Mouse (Mus musculus): Measurements from ENCODE around the gene Slc30a4. TPM values are rescaled to one million over a fixed set of nuclear protein-coding genes. Genes with fewer than 3 reads are reported as not detected.

Slc30a4 gene
- polyA plus RNA-seq, 1 experiment from 2014 or later = 12.9 TPM

GRCm38 (mm10) chr2:122656767-122657166, 45.7 kb downstream of the Slc30a4 start:
- no peak for ATAC-seq (replicated peaks; ENCODE audit: insufficient number of reproducible peaks, low FRiP score, low TSS enrichment, low read depth)
- WGBS = 81% methylated on average over 9 of the region's 9 CpGs
- Histone ChIP-seq H3K4me3 (ENCODE audit: low read depth, low read length) (no peak overlapping the region), H3K27me3 (ENCODE audit: control insufficient read depth, insufficient read depth, low read length) (no peaks in the 10 kb centered on the region), H3K4me2 (ENCODE audit: low read depth, low read length) (no peak overlapping the region), H3K4me1 (ENCODE audit: control insufficient read depth, insufficient read depth, low read length) (no peaks in the 10 kb centered on the region), H3K9me3 (replicated peaks; ENCODE audit: control insufficient read depth, low read length) (no peaks in the 10 kb centered on the region), H3K9ac (replicated peaks; ENCODE audit: low read length) (no peak overlapping the region), H3K27ac (replicated peaks; ENCODE audit: low read depth, low read length) (no peak overlapping the region), H3K36me3 (replicated peaks; ENCODE audit: control insufficient read depth, insufficient read depth, low read depth, low read length) (no peaks in the 10 kb centered on the region)
- no peak for DNase-seq (ENCODE audit: low spot score)

- Histone ChIP-seq H3K4me1 (ENCODE audit: control insufficient read depth, insufficient read depth, low read length) (no peaks in the 10 kb centered on the region), H3K27ac (replicated peaks; ENCODE audit: low read depth, low read length) (no peak overlapping the region), H3K9ac (replicated peaks; ENCODE audit: low read length) (no peak overlapping the region), H3K36me3 (replicated peaks; ENCODE audit: control insufficient read depth, insufficient read depth, low read depth, low read length) (no peaks in the 10 kb centered on the region), H3K27me3 (ENCODE audit: control insufficient read depth, insufficient read depth, low read length) (no peaks in the 10 kb centered on the region), H3K4me2 (ENCODE audit: low read depth, low read length) (no peak overlapping the region), H3K4me3 (ENCODE audit: low read depth, low read length) (no peak overlapping the region), H3K9me3 (replicated peaks; ENCODE audit: control insufficient read depth, low read length) (no peaks in the 10 kb centered on the region)
- no peak for DNase-seq (ENCODE audit: low spot score)
- no peak for ATAC-seq (replicated peaks; ENCODE audit: insufficient number of reproducible peaks, low FRiP score, low TSS enrichment, low read depth)
- 59% methylated on average over 2 of the region's 2 CpGs for WGBS
Measured at GRCm38 (mm10) chr2:122656052-122656451, 46.4 kb downstream of the Slc30a4 start.

GRCm38 (mm10) chr2:122652096-122653084, 50.1 kb downstream of the Slc30a4 start:
- DNase-seq (ENCODE audit: low spot score) = no peak

GRCm38 (mm10) chr2:122638673-122639072, 63.8 kb downstream of the Slc30a4 start:
- Histone ChIP-seq H3K27ac (replicated peaks; ENCODE audit: low read depth, low read length) (no peak overlapping the region), H3K9ac (replicated peaks; ENCODE audit: low read length) (no peak overlapping the region), H3K4me3 (ENCODE audit: low read depth, low read length) (no peak overlapping the region), H3K36me3 (replicated peaks; ENCODE audit: control insufficient read depth, insufficient read depth, low read depth, low read length) (no peaks in the 10 kb centered on the region; the same call in 1 of the 2 replicates), H3K4me2 (ENCODE audit: low read depth, low read length) (no peak overlapping the region), H3K9me3 (replicated peaks; ENCODE audit: control insufficient read depth, low read length) (no peaks in the 10 kb centered on the region), H3K4me1 (ENCODE audit: control insufficient read depth, insufficient read depth, low read length) (no peaks in the 10 kb centered on the region), H3K27me3 (ENCODE audit: control insufficient read depth, insufficient read depth, low read length) (peaks cover 3% of the 10 kb centered on the region; the same call in 1 of the 2 replicates)
- no peak for DNase-seq (ENCODE audit: low spot score)
- no peak for ATAC-seq (replicated peaks; ENCODE audit: insufficient number of reproducible peaks, low FRiP score, low TSS enrichment, low read depth)
- WGBS = 40% methylated on average over 5 of the region's 5 CpGs

More at GRCm38 (mm10) chr2:122652096-122653084, 50.1 kb downstream of the Slc30a4 start:
- no peak overlapping the region for H3K27ac ChIP-seq (replicated peaks; ENCODE audit: low read depth, low read length)
- H3K36me3 ChIP-seq (replicated peaks; ENCODE audit: control insufficient read depth, insufficient read depth, low read depth, low read length) = no peaks in the 10 kb centered on the region
- no peak overlapping the region for H3K9ac ChIP-seq (replicated peaks; ENCODE audit: low read length)
- H3K4me3 ChIP-seq (ENCODE audit: low read depth, low read length) = no peak overlapping the region
- no peaks in the 10 kb centered on the region for H3K4me1 ChIP-seq (ENCODE audit: control insufficient read depth, insufficient read depth, low read length)
- no peaks in the 10 kb centered on the region for H3K27me3 ChIP-seq (ENCODE audit: control insufficient read depth, insufficient read depth, low read length)
- no peaks in the 10 kb centered on the region for H3K9me3 ChIP-seq (replicated peaks; ENCODE audit: control insufficient read depth, low read length)
- WGBS = 63% methylated on average over 17 of the region's 17 CpGs
- H3K4me2 ChIP-seq (ENCODE audit: low read depth, low read length) = no peak overlapping the region
- ATAC-seq (replicated peaks; ENCODE audit: insufficient number of reproducible peaks, low FRiP score, low TSS enrichment, low read depth) = no peak

- no peak for DNase-seq (ENCODE audit: low spot score)
- no peaks in the 10 kb centered on the region; the same call in 1 of the 2 replicates for H3K36me3 ChIP-seq (replicated peaks; ENCODE audit: control insufficient read depth, insufficient read depth, low read depth, low read length)
- no peak for ATAC-seq (replicated peaks; ENCODE audit: insufficient number of reproducible peaks, low FRiP score, low TSS enrichment, low read depth)
Measured at GRCm38 (mm10) chr2:122638029-122638428, 64.4 kb downstream of the Slc30a4 start.

GRCm38 (mm10) chr2:122637526-122637997, 64.9 kb downstream of the Slc30a4 start:
- Histone ChIP-seq H3K4me1 (ENCODE audit: control insufficient read depth, insufficient read depth, low read length) (no peaks in the 10 kb centered on the region), H3K9ac (replicated peaks; ENCODE audit: low read length) (peak overlapping the region; percentile 33; the same call in 1 of the 2 replicates), H3K4me2 (ENCODE audit: low read depth, low read length) (peak overlapping the region; percentile 76), H3K4me3 (ENCODE audit: low read depth, low read length) (peak overlapping the region; percentile 36), H3K9me3 (replicated peaks; ENCODE audit: control insufficient read depth, low read length) (no peaks in the 10 kb centered on the region), H3K27me3 (ENCODE audit: control insufficient read depth, insufficient read depth, low read length) (peaks cover 3% of the 10 kb centered on the region; the same call in 1 of the 2 replicates), H3K27ac (replicated peaks; ENCODE audit: low read depth, low read length) (no peak overlapping the region), H3K36me3 (replicated peaks; ENCODE audit: control insufficient read depth, insufficient read depth, low read depth, low read length) (no peaks in the 10 kb centered on the region; the same call in 1 of the 2 replicates)
- peak; percentile 79 for DNase-seq (ENCODE audit: low spot score)
- peak; percentile 76 for ATAC-seq (replicated peaks; ENCODE audit: insufficient number of reproducible peaks, low FRiP score, low TSS enrichment, low read depth)
- 1% methylated on average over 36 of the region's 36 CpGs for WGBS

More at GRCm38 (mm10) chr2:122638029-122638428, 64.4 kb downstream of the Slc30a4 start:
- H3K9me3 ChIP-seq (replicated peaks; ENCODE audit: control insufficient read depth, low read length) = no peaks in the 10 kb centered on the region
- peaks cover 3% of the 10 kb centered on the region; the same call in 1 of the 2 replicates for H3K27me3 ChIP-seq (ENCODE audit: control insufficient read depth, insufficient read depth, low read length)
- peak overlapping the region; percentile 76 for H3K4me2 ChIP-seq (ENCODE audit: low read depth, low read length)
- H3K4me1 ChIP-seq (ENCODE audit: control insufficient read depth, insufficient read depth, low read length) = no peaks in the 10 kb centered on the region
- peak overlapping the region; percentile 36 for H3K4me3 ChIP-seq (ENCODE audit: low read depth, low read length)
- no peak overlapping the region for H3K27ac ChIP-seq (replicated peaks; ENCODE audit: low read depth, low read length)
- peak overlapping the region; percentile 33; the same call in 1 of the 2 replicates for H3K9ac ChIP-seq (replicated peaks; ENCODE audit: low read length)
- whole genome bisulfite sequencing = 33% methylated on average over 12 of the region's 12 CpGs

GRCm38 (mm10) chr2:122636686-122637085, 65.8 kb downstream of the Slc30a4 start, which contains the start of gene AA467197:
Gene AA467197 (plus strand): TSS chr2:122636986.
- H3K9me3 ChIP-seq (replicated peaks; ENCODE audit: control insufficient read depth, low read length) = no peaks in the 10 kb centered on the region
- peak within 1 kb of the TSS; percentile 76 for H3K4me2 ChIP-seq (ENCODE audit: low read depth, low read length)
- H3K4me1 ChIP-seq (ENCODE audit: control insufficient read depth, insufficient read depth, low read length) = no peaks in the 10 kb centered on the region
- no peak for ATAC-seq (replicated peaks; ENCODE audit: insufficient number of reproducible peaks, low FRiP score, low TSS enrichment, low read depth)
- 45% methylated on average over 3 of the region's 3 CpGs for WGBS
- H3K27me3 ChIP-seq (ENCODE audit: control insufficient read depth, insufficient read depth, low read length) = peaks cover 3% of the 10 kb centered on the region; the same call in 1 of the 2 replicates
- H3K27ac ChIP-seq (replicated peaks; ENCODE audit: low read depth, low read length) = no peak within 1 kb of the TSS
- no peak for DNase-seq (ENCODE audit: low spot score)
- peak within 1 kb of the TSS; percentile 36 for H3K4me3 ChIP-seq (ENCODE audit: low read depth, low read length)
- no peaks in the 10 kb centered on the region; the same call in 1 of the 2 replicates for H3K36me3 ChIP-seq (replicated peaks; ENCODE audit: control insufficient read depth, insufficient read depth, low read depth, low read length)
- peak within 1 kb of the TSS; percentile 33; the same call in 1 of the 2 replicates for H3K9ac ChIP-seq (replicated peaks; ENCODE audit: low read length)
